Mouse (Mus musculus): ENCODE data around the gene Etnppl.

Gene Etnppl

DNA sequence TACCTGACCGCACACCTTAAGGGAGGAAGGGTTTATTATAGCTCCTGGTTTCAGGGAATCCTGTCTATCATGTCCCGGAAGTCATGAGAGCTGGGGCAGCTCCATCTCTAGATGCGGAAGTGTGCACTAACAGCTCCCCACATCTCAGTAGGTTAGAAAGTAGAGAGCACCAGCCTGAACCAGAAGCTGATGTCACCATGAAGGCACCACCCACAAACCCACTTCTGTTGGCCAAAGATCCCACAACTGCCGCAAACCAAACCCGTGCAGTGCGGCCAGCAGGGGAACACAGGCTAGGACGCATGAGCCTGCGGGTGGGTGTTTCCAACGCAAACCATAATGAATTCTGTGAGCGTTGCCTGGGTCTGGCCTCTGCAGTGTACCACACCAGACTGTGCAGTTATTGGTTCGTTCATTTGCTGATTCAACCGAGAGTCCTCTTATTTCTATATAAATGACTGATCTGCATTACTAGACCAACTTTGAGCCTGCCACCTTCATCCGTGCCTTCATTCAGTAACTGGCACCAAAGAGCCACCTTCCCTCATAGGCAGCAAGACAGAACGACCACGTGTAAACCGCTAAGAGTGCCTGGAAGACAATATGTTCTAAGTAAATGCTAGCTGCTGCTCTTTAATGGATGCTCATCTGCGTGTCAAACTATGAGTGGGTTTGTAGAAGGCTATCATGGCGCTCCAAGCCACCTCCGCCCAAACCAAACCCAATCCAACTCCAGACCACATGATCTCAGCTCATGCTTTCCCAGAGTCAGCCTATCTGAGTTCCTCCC is 60.6 kb downstream of the Etnppl start:
- no peak for DNase-seq

DNA sequence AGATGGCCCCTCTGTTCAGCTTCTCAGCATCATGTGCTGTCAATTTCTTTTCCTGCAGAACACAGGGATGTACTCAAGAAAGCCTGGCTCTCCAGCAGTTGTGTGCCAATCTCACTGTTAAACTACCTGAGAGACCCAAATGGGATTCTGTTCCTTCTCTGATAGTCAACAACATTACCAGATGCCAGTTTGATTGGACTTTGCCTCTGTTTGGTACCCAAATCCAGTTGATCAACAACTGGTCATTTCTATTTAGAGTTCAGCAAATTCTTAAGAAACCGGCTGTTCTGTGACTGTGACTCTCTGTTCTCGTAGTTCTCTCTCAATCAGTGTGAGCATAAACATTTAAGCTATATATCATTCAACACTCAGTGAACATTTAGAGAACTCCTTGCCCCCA is 64.0 kb downstream of the Etnppl start:
- no peak for DNase-seq

DNA sequence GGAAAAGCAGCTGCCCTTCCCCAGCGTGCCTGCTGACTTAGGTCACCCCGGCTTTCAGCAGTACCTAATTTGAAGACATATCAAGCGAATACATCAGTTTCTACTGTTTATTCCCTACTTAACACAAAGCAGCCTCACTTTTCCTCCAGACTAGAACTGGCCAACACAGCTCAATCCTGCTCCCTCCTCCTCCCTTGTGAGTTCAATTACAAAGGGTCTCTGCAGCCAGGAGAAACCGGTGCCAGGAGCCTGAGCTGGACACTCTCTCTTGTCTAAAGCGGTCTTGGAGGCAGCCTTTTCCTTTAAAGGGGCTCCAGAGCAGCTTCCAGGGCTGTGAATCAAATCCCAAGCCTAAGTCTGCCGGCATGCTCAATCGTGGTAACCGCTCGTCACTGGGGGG is 64.9 kb downstream of the Etnppl start:
- DNase-seq: no peak

GRCm38 (mm10) chr3:130683836-130684235 is 66.6 kb downstream of the Etnppl start:
- no peak for DNase-seq

- DNase-seq: peak; percentile 35
These were observed 67.2 kb downstream of the Etnppl start for GRCm38 (mm10) chr3:130684276-130685013.

DNA sequence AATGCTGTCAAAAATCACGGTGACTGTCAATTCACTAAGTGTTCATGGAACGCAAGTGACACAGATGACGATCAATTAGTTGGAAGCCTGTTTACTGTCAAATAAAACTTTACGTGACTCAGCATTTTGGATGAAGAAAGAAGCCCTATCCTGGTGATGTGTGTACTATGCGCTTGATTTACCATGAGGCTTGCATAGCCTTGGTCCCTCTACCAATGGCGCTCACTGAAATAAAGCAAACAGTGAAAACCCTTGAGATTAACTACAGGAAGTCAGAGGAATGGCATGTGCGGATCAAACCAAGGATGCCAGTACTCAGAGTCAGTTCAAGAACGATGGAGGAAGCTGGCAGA is 67.7 kb downstream of the Etnppl start:
- no peak for DNase-seq

- DNase-seq: no peak
These were observed 69.8 kb downstream of the Etnppl start for GRCm38 (mm10) chr3:130687051-130687450.
